15 mouse cellular contexts compared by ENCODE assay signal in the genomic region with DNA sequence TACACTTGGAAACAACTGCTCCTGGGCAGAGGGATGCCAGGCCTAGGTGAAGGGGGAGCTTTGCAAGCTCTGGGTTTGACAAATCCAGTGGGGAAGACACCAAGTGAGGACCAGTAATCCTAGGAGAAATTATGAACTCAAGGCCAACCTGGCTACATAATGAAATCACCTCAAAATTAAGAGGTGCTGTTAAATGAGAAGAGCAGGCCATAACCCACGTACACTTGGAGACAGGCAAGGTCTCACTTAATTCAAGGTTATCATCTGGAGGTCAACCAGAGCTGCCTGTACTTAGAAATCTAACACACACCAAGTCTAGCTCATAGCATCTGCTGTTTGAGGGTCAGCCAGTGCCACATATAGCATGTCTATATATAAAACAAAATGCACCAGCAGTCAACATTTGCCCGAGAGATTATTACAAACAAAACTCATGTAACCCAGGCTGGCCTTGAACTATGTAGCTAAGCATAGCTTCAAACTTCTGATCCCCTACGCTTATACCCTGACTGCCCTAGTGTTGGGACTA. TPM values are rescaled to one million over a fixed set of nuclear protein-coding genes. Genes with fewer than 3 reads are reported as not detected.
DNase-seq lines count a peak whose midpoint lies in the region; ATAC-seq and TF ChIP-seq lines count a peak whose summit lies in the region.
"Had no signal": no experiment of that assay in that cellular context is flagged by ENCODE, and none has a peak within 500 bp of the region (broad histone marks: within the 10 kb centered on the region; RNA-seq: fewer than 3 reads in every experiment).

No protein-coding gene starts in this region.

- no peak for TF ChIP-seq CTCF in heart, adult 2 months (IDR thresholded peaks at IDR 0.05)
- no peak for TF ChIP-seq CTCF in liver, postnatal 0 days (IDR thresholded peaks at IDR 0.05; ENCODE audit: low read depth)
- TF ChIP-seq CTCF in CH12.LX (conservative IDR thresholded peaks at IDR 0.05 in 1 of 2, IDR thresholded peaks at IDR 0.05 in 1 of 2; ENCODE audit: low read depth in 2 of 2, low read length in 2 of 2), result no peak
- TF ChIP-seq CTCF in thymus, adult 2 months (IDR thresholded peaks at IDR 0.05; ENCODE audit: borderline replicate concordance, control insufficient read depth, extremely low read depth, insufficient read depth, low read length, poor library complexity), result no peak

- dilution Hi-C loops in CH12.LX (cut with MboI; ENCODE audit: extremely low pct_ligation_motif_present, extremely low pct_unique_long_range_greater_than_20kb, low sequenced_read_pairs), result no loop called here

- peaks cover 65% of the 10 kb centered on the region for H3K36me3 ChIP-seq in heart, embryonic 13.5 days
- H3K36me3 ChIP-seq in heart, adult 2 months (ENCODE audit: control insufficient read depth, insufficient read depth, low read length), result peaks cover 27% of the 10 kb centered on the region
- H3K36me3 ChIP-seq in liver, postnatal 0 days (replicated peaks; ENCODE audit: insufficient read depth, low read length), result peaks cover 57% of the 10 kb centered on the region
- H3K36me3 ChIP-seq in liver, embryonic 12.5 days, result peaks cover 64% of the 10 kb centered on the region
- peaks cover 45 to 63% of the 10 kb centered on the region in 2 experiments for H3K36me3 ChIP-seq in CH12.LX (replicated peaks in 1 of 2; ENCODE audit: control insufficient read depth in 1 of 2, insufficient read depth in 1 of 2, low read length in 1 of 2)
- peaks cover 53% of the 10 kb centered on the region for H3K36me3 ChIP-seq in forebrain, embryonic 15.5 days
- H3K36me3 ChIP-seq in thymus, adult 2 months (ENCODE audit: control insufficient read depth, insufficient read depth, low read length), result peaks cover 46% of the 10 kb centered on the region

- H3K27me3 ChIP-seq in heart, embryonic 13.5 days (replicated peaks), result no peaks in the 10 kb centered on the region
- H3K27me3 ChIP-seq in heart, adult 2 months (ENCODE audit: control insufficient read depth, insufficient read depth, low read length), result no peaks in the 10 kb centered on the region
- H3K27me3 ChIP-seq in liver, postnatal 0 days (ENCODE audit: insufficient read depth, low read length), result no peaks in the 10 kb centered on the region
- 0 out of 2 replicates have a peak, but pooled peaks cover 5% of the 10 kb centered on the region for H3K27me3 ChIP-seq in liver, embryonic 12.5 days (replicated peaks)
- H3K27me3 ChIP-seq in CH12.LX (replicated peaks), result no peaks in the 10 kb centered on the region
- H3K27me3 ChIP-seq in forebrain, embryonic 15.5 days, result no peaks in the 10 kb centered on the region
- no peaks in the 10 kb centered on the region for H3K27me3 ChIP-seq in thymus, adult 2 months (ENCODE audit: control insufficient read depth, insufficient read depth, low read length)
- H3K27me3 ChIP-seq: hindbrain, embryonic 13.5 days had no signal

- no peak overlapping the region for H3K4me2 ChIP-seq in heart, embryonic 13.5 days
- no peak overlapping the region for H3K4me2 ChIP-seq in liver, postnatal 0 days (ENCODE audit: low read depth, low read length)
- H3K4me2 ChIP-seq in liver, embryonic 12.5 days, result no peak overlapping the region
- H3K4me2 ChIP-seq in CH12.LX (ENCODE audit: insufficient read depth, low read depth, poor library complexity, severe bottlenecking), result no peak overlapping the region
- H3K4me2 ChIP-seq in forebrain, embryonic 15.5 days (replicated peaks), result no peak overlapping the region
- H3K4me2 ChIP-seq: hindbrain, embryonic 13.5 days had no signal

- peak overlapping the region; percentile 48 for H3K27ac ChIP-seq in heart, embryonic 13.5 days (replicated peaks)
- no peak overlapping the region for H3K27ac ChIP-seq in heart, adult 2 months
- H3K27ac ChIP-seq in liver, postnatal 0 days (ENCODE audit: low read depth), result no peak overlapping the region
- no peak overlapping the region for H3K27ac ChIP-seq in liver, embryonic 12.5 days
- no peak overlapping the region for H3K27ac ChIP-seq in CH12.LX (ENCODE audit: insufficient read depth, low read depth)
- no peak overlapping the region for H3K27ac ChIP-seq in forebrain, embryonic 15.5 days (replicated peaks)
- H3K27ac ChIP-seq in thymus, adult 2 months (ENCODE audit: control insufficient read depth, insufficient read depth, low read length), result no peak overlapping the region
- H3K27ac ChIP-seq: hindbrain, embryonic 13.5 days; kidney, postnatal 0 days; left cerebral cortex, adult 2 months; limb, embryonic 10.5 days had no signal

- no peak for DNase-seq in heart, adult 2 months
- DNase-seq in liver, postnatal 0 days, result no peak
- DNase-seq in CH12.LX (ENCODE audit: extremely low read depth), result no peak
- DNase-seq in thymus, adult 2 months, result no peak
- no peak for DNase-seq in kidney, postnatal 25 days
- DNase-seq: cerebellum, adult 8-10 months; heart, postnatal 10 days; lung, postnatal 14 days had no signal

- no peak; the same call in 1 of the 2 replicates for TF ChIP-seq POLR2A in heart, adult 2 months (IDR thresholded peaks at IDR 0.05; ENCODE audit: insufficient read depth, low read depth, low read length)
- no peak for TF ChIP-seq POLR2A in CH12.LX (IDR thresholded peaks at IDR 0.05; ENCODE audit: low read depth, low read length)
- no peak for TF ChIP-seq POLR2A in thymus, adult 2 months (IDR thresholded peaks at IDR 0.05; ENCODE audit: control insufficient read depth, extremely low read depth, insufficient read depth, low read length, poor library complexity)

- no peak overlapping the region for H3K4me3 ChIP-seq in heart, embryonic 13.5 days
- no peak overlapping the region for H3K4me3 ChIP-seq in heart, adult 2 months
- no peak overlapping the region for H3K4me3 ChIP-seq in liver, postnatal 0 days (ENCODE audit: low read depth, low read length)
- no peak overlapping the region for H3K4me3 ChIP-seq in liver, embryonic 12.5 days
- no peak overlapping the region for H3K4me3 ChIP-seq in CH12.LX (replicated peaks in 1 of 3; ENCODE audit: low read depth in 2 of 3, low read length in 2 of 3, poor library complexity in 1 of 3)
- no peak overlapping the region for H3K4me3 ChIP-seq in forebrain, embryonic 15.5 days
- H3K4me3 ChIP-seq in thymus, adult 2 months (ENCODE audit: control insufficient read depth, insufficient read depth, low read length), result no peak overlapping the region
- H3K4me3 ChIP-seq: hindbrain, embryonic 13.5 days; left cerebral cortex, adult 2 months; limb, embryonic 10.5 days had no signal

- WGBS in heart, embryonic 13.5 days, result 63% methylated on average over 3 of the region's 3 CpGs
- 60% methylated on average over 3 of the region's 3 CpGs for WGBS in heart, adult 2 months
- WGBS in liver, postnatal 0 days (ENCODE audit: insufficient replicate concordance), result 78% methylated on average over 3 of the region's 3 CpGs
- 87% methylated on average over 3 of the region's 3 CpGs for WGBS in liver, embryonic 12.5 days (ENCODE audit: insufficient replicate concordance)
- whole genome bisulfite sequencing in forebrain, embryonic 15.5 days, result 91% methylated on average over 3 of the region's 3 CpGs
- 97% methylated on average over 3 of the region's 3 CpGs for WGBS in thymus, adult 2 months

- peaks cover 9% of the 10 kb centered on the region for H3K4me1 ChIP-seq in heart, embryonic 13.5 days
- no peaks in the 10 kb centered on the region for H3K4me1 ChIP-seq in heart, adult 2 months (ENCODE audit: control insufficient read depth, insufficient read depth, low read length)
- H3K4me1 ChIP-seq in liver, postnatal 0 days (ENCODE audit: insufficient read depth), result no peaks in the 10 kb centered on the region
- peaks cover 25% of the 10 kb centered on the region for H3K4me1 ChIP-seq in liver, embryonic 12.5 days
- peaks cover 4 to 8% of the 10 kb centered on the region in 2 experiments; a peak in 2 of 4 replicates for H3K4me1 ChIP-seq in CH12.LX (ENCODE audit: control insufficient read depth in 1 of 2, insufficient read depth in 2 of 2)
- peaks cover 7% of the 10 kb centered on the region; the same call in 1 of the 2 replicates for H3K4me1 ChIP-seq in forebrain, embryonic 15.5 days
- H3K4me1 ChIP-seq in thymus, adult 2 months (replicated peaks; ENCODE audit: control insufficient read depth, insufficient read depth, low read length), result no peaks in the 10 kb centered on the region
- H3K4me1 ChIP-seq: limb, embryonic 10.5 days had no signal

- in situ Hi-C loops in CH12.LX (cut with MboI; ENCODE audit: low pct_ligation_motif_present, low pct_unique_long_range_greater_than_20kb, low sequenced_read_pairs), result no loop called here

- no peak for TF ChIP-seq EP300 in heart, adult 2 months (IDR thresholded peaks at IDR 0.05; ENCODE audit: insufficient read depth, low read depth, low read length)
- TF ChIP-seq EP300 in liver, postnatal 0 days (IDR thresholded peaks at IDR 0.05; ENCODE audit: low read depth), result no peak
- TF ChIP-seq EP300 in CH12.LX (IDR thresholded peaks at IDR 0.05; ENCODE audit: low read length), result no peak

- H3K9me3 ChIP-seq in heart, embryonic 13.5 days, result peaks cover 4% of the 10 kb centered on the region
- H3K9me3 ChIP-seq in liver, postnatal 0 days (ENCODE audit: low read length), result no peaks in the 10 kb centered on the region
- H3K9me3 ChIP-seq in liver, embryonic 12.5 days (replicated peaks), result no peaks in the 10 kb centered on the region
- H3K9me3 ChIP-seq in CH12.LX (replicated peaks; ENCODE audit: low read length), result no peaks in the 10 kb centered on the region
- H3K9me3 ChIP-seq in forebrain, embryonic 15.5 days, result no peaks in the 10 kb centered on the region
- H3K9me3 ChIP-seq: hindbrain, embryonic 13.5 days; limb, embryonic 10.5 days had no signal

- ATAC-seq in heart, embryonic 13.5 days (ENCODE audit: extremely low read depth, insufficient number of reproducible peaks, low FRiP score, low TSS enrichment), result no peak
- peak; percentile 28 for ATAC-seq in liver, postnatal 0 days
- no peak for ATAC-seq in liver, embryonic 12.5 days
- ATAC-seq in forebrain, embryonic 15.5 days (replicated peaks), result 0 out of 2 replicates have a peak, but pooled peaks have one; percentile 33

- peaks cover 4% of the 10 kb centered on the region for H3K79me2 ChIP-seq in heart, adult 2 months (replicated peaks; ENCODE audit: control insufficient read depth, insufficient read depth, low read length)
- peaks cover 3% of the 10 kb centered on the region for H3K79me2 ChIP-seq in CH12.LX (replicated peaks; ENCODE audit: control insufficient read depth, extremely low read depth, insufficient read depth, poor library complexity, severe bottlenecking)

- intact Hi-C loops in heart, adult 2 months (cut with DNase I), result no loop called here

- no peak for TF ChIP-seq RAD21 in CH12.LX (IDR thresholded peaks at IDR 0.05; ENCODE audit: low read depth, low read length)

- H3K9ac ChIP-seq in heart, embryonic 13.5 days, result no peak overlapping the region
- no peak overlapping the region for H3K9ac ChIP-seq in heart, adult 2 months (ENCODE audit: low read depth, low read length)
- H3K9ac ChIP-seq in liver, postnatal 0 days (replicated peaks), result no peak overlapping the region
- H3K9ac ChIP-seq in liver, embryonic 12.5 days, result no peak overlapping the region
- no peak overlapping the region for H3K9ac ChIP-seq in CH12.LX (ENCODE audit: insufficient read depth, low read depth)
- no peak overlapping the region for H3K9ac ChIP-seq in forebrain, embryonic 15.5 days (replicated peaks)
- H3K9ac ChIP-seq: hindbrain, embryonic 13.5 days had no signal

RNA-seq across cellular contexts. Expression of a gene that starts 12.2 kb away (rescaled TPM):
- polyA plus RNA-seq in heart, embryonic 13.5 days (2015; fragmentation: Nextera tagmentation; extraction: Ambion mirVana), result 1,623 and 1,726 TPM in 2 replicates
- total RNA-seq in heart, adult 2 months (2021), result 100 to 1,000 TPM; 405 to 430 TPM
- 258 and 363 TPM in 2 replicates for polyA plus RNA-seq in heart, adult 2 months (2012; rRNA removed)
- 1,306 and 1,327 TPM in 2 replicates for polyA plus RNA-seq in liver, postnatal 0 days (2015; fragmentation: Nextera tagmentation; extraction: Ambion mirVana)
- polyA plus RNA-seq in liver, embryonic 12.5 days (2016; fragmentation: Nextera tagmentation; extraction: Ambion mirVana), result 1,997 and 2,057 TPM in 2 replicates
- total RNA-seq in CH12.LX (2012; rRNA removed) (571 and 590 TPM in 2 replicates), CH12.LX (2014; rRNA removed) (1,420 and 1,540 TPM in 2 replicates)
- polyA plus RNA-seq in CH12.LX (2012; ENCODE audit: insufficient read length, low read depth), result 629 and 715 TPM in 2 replicates
- 3,899 and 4,029 TPM in 2 replicates for polyA plus RNA-seq in forebrain, embryonic 15.5 days (2015; fragmentation: Nextera tagmentation; extraction: Ambion mirVana)
- polyA plus RNA-seq in thymus, adult 2 months (2012; rRNA removed), result 750 and 796 TPM in 2 replicates

RNA-seq across cellular contexts. Expression of a gene that starts 49.4 kb away (rescaled TPM):
- polyA plus RNA-seq in heart, embryonic 13.5 days (2015; fragmentation: Nextera tagmentation; extraction: Ambion mirVana), result 22.0 and 23.9 TPM in 2 replicates
- total RNA-seq in heart, adult 2 months (2021), result 10 to 100 TPM; 11.7 to 12.1 TPM
- polyA plus RNA-seq in heart, adult 2 months (2012; rRNA removed), result 5.0 and 9.8 TPM in 2 replicates
- 11.5 and 11.8 TPM in 2 replicates for polyA plus RNA-seq in liver, postnatal 0 days (2015; fragmentation: Nextera tagmentation; extraction: Ambion mirVana)
- polyA plus RNA-seq in liver, embryonic 12.5 days (2016; fragmentation: Nextera tagmentation; extraction: Ambion mirVana), result 39.2 and 39.4 TPM in 2 replicates
- total RNA-seq in CH12.LX (2012; rRNA removed), result 24.7 and 26.3 TPM in 2 replicates
- 25.1 and 28.0 TPM in 2 replicates for total RNA-seq in CH12.LX (2014; rRNA removed)
- 33.2 and 34.6 TPM in 2 replicates for polyA plus RNA-seq in CH12.LX (2012; ENCODE audit: insufficient read length, low read depth)
- polyA plus RNA-seq in forebrain, embryonic 15.5 days (2015; fragmentation: Nextera tagmentation; extraction: Ambion mirVana), result 35.7 and 35.9 TPM in 2 replicates
- polyA plus RNA-seq in thymus, adult 2 months (2012; rRNA removed), result 18.4 and 19.4 TPM in 2 replicates

Comparison
In these comparisons a context has a peak if more than half of its experiments do, and no peak if none do; other contexts are left out.
1. ATAC-seq: peak in liver, postnatal 0 days (single experiment) and forebrain, embryonic 15.5 days (single experiment); none in heart, embryonic 13.5 days (single experiment) and liver, embryonic 12.5 days (single experiment).